Mouse (Mus musculus) cortical plate, adult 2 months (tissue): Measurements from ENCODE around the gene Snapin.

Experiments used
- CTCF ChIP-seq: fragments of 200-500 bp; IDR thresholded peaks from 2 replicates; pipeline ENCODE4 v1.5.1; 2011; ENCODE audit warnings: mild to moderate bottlenecking, control low read depth, low read length; ENCODE audit not compliant: insufficient read depth; ENCODE audit errors: extremely low read depth
- POLR2A ChIP-seq: fragments of 200-500 bp; IDR thresholded peaks from 2 replicates; pipeline ENCODE4 v1.6.1; 2011; ENCODE audit warnings: mild to moderate bottlenecking, low read length, control low read depth; ENCODE audit not compliant: insufficient read depth; ENCODE audit errors: extremely low read depth

DNA sequence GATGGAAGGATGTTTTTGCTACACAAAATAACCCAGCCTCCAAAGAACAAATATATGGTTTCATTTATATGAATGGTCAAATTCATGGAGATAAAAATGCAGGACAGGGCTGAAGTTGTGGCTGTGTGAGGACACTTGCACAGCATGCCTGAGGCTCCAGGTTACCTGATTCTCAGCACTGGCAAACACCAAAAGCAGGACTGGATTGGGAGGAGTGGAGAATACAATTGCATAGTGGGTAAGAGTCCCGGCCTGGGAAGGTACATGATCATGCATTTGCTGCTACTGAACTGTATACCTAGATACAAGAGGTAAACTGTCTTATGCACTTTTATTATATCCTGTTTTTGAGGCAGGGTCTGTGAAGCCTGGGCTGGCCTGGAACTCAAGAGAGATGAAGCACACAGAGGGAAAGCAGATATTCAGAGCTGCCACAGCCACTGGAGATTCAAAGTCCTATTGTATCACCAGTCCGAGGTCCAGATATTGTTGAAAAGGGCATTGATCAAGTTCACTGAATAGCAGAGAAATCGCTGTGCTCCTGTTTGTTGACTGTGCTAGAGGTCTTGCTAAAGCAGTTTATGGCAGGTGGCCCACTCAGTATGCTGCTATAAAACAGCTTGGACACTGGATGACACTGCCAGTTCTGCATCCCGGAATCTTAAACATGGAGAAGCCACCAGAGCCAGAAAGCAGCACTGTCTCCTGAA is 3.2 kb upstream of the Snapin start:
- no peak for TF ChIP-seq CTCF
- TF ChIP-seq POLR2A: no peak
